Mouse (Mus musculus) kidney, postnatal 36 days (tissue): ENCODE data around the gene Trank1.

Experiments used
- DNase-seq, 2 experiments: peaks; one replicate each; pipeline ENCODE4 v3.0.0; 2021 to 2022; ENCODE audit warnings: mixed read lengths in 2 of 2

The Trank1 gene

GRCm38 (mm10) chr9:111428698-111429362 lies 117.3 kb downstream of the Trank1 start:
- DNase-seq, result no peak

DNA sequence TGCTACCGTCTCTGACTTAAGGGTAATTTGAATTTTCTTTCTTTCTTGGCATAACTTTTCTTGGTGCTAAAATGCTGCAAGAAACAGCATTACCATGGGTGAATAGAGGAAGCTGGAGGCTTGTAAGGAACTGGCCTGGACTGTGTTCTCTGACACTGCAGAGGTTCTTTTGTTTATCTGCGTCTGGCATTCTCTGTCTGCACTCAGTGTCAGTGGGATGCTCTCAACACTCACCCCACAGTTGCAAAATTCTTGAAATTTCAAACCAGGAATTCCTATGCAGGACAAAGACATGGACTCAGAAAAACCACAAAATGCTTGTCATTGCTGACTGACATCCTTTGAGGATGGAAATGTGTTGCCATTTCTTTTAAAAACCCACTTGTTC lies 117.8 kb downstream of the Trank1 start:
- no peak for DNase-seq

DNA sequence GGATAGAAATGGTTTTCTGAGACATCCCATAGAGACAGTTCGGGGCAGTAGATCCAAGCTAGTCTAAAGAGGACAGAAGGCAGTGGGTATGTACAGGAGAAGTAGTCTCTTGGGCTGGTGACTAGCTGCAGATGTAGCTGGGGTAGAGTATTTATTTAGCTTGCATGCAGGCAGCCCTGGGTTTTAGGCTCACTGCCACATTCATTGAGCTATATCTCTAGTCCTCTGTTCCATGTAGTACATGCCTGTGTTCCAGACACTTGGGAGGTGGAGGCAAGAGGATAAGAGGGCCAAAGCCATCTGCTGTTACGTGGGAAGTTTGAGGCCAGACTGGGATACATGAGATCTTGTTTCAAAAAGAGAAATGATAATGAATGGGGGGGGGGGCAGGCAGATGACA lies 123.9 kb downstream of the Trank1 start:
- no peak for DNase-seq

DNA sequence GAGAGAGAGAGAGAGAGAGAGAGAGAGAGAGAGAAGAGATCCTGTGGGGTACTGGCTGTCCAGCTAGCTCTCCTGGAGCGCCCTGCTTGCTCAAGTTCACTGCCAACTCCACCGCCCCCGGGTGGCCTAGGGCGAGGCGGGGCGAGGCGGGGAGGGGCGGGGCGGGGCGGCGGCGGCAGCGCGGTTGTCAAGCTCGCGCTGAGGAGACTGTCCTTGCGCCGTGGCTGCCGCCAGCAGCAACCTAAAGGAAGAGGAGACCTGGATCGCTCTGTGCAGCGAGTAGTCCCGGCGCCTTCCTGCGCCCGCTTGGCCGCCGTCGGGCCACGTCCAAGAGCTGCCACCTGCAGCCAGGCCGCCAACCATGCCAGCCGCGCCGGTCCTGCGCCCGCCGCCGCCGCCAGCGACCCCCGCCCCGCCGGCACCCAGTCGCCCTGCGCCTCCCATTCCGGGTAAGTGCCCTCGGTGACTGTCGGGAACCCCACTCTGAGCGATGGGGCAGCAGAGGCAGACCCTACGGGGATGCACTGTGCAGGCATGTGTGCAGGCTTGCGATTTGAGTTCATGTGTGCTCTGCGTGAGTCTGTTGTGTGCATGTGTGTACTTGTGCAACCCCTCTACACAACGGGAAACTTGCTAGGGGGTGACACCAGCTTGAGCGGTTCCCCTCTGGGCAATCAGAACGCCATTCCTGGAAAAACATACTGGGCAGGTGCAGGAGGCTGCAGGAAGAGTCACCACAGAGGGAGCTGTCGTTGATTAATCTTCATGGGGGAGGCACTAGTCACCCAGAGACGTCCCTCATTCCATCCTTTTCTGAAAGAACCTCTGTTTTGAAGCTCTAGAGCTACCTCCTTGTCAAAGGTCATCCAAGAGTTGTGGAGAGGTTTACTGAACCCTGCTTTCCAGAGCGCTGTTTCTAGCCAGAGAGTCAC lies 127.6 kb downstream of the Trank1 start, which contains the start of gene Dclk3:
Gene Dclk3, plus strand, starts transcription at position 178 of the 932 bp plus-strand sequence.
- peak; percentile 81 to 86 for DNase-seq

GRCm38 (mm10) chr9:111439836-111440201 lies 128.3 kb downstream of the Trank1 start:
- DNase-seq, result no peak

DNA sequence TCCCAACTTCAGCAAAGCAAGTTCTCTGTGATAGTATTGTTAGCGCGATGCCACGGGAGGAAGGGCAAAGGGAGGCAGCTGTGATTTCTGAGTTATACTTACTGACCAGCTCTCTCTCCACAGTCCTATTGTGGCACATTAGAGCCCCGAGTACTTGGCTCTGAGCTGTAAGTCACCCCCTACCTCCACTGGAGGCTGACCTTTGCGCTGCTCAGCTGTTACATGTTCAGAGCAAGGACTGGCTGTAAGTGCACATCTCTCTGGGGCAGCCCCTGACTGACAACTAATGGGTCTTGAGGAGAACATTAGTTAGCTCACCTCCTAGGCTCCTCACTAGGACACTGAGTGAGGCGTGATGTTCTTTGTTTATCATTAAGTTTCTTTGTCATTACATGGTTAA lies 128.9 kb downstream of the Trank1 start:
- DNase-seq, result peak; percentile 78 to 87

- DNase-seq, result peak; percentile 72 to 89
Observed at GRCm38 (mm10) chr9:111441151-111441550, 129.6 kb downstream of the Trank1 start.
